Mouse (Mus musculus) gastrocnemius, adult 2 months (tissue): ENCODE measurements around the gene Arhgap27. TPM values are rescaled to one million over a fixed set of nuclear protein-coding genes. Genes with fewer than 3 reads are reported as not detected.

Source experiments
- DNase-seq: peaks from one replicate; pipeline ENCODE4 v3.0.0; 2022
- H3K27ac ChIP-seq: fragments of 200-600 bp; 2 replicates; pipeline ENCODE4 v1.8.1; 2022; ENCODE audit warnings: mild to moderate bottlenecking
- H3K4me3 ChIP-seq: fragments of 200-600 bp; 2 replicates; pipeline ENCODE4 v1.8.1; 2022; ENCODE audit warnings: mild to moderate bottlenecking, moderate library complexity
- CTCF ChIP-seq: fragments of 200-600 bp; IDR thresholded peaks from 2 replicates; pipeline ENCODE4 v1.8.1; 2022; ENCODE audit warnings: antibody characterized with exemption, mild to moderate bottlenecking, moderate library complexity
- intact Hi-C: fragments of 180-260 bp; cut with DNase I; formaldehyde crosslinking; loops from one replicate; pipeline ENCODE4 v1.15.1; 2025
- total RNA-seq, 2 experiments: library from RNA; stranded (reverse); gene quantifications; 2 replicates each; pipeline ENCODE4 v1.2.3; 2021

The Arhgap27 gene
- total RNA-seq, 2 experiments from 2014 or later: 6.0 to 8.8 TPM

GRCm38 (mm10) chr11:103346657-103347056, 16.8 kb downstream of the Arhgap27 start:
- peak; percentile 71 for DNase-seq
- intact Hi-C loops: no loop called here
- Histone ChIP-seq H3K4me3 (no peak overlapping the region), H3K27ac (peak overlapping the region; percentile 68)
- no peak for TF ChIP-seq CTCF

GRCm38 (mm10) chr11:103346236-103346635, 17.3 kb downstream of the Arhgap27 start:
- intact Hi-C loops: no loop called here
- TF ChIP-seq CTCF: no peak
- H3K27ac ChIP-seq: peak overlapping the region; percentile 68

DNA sequence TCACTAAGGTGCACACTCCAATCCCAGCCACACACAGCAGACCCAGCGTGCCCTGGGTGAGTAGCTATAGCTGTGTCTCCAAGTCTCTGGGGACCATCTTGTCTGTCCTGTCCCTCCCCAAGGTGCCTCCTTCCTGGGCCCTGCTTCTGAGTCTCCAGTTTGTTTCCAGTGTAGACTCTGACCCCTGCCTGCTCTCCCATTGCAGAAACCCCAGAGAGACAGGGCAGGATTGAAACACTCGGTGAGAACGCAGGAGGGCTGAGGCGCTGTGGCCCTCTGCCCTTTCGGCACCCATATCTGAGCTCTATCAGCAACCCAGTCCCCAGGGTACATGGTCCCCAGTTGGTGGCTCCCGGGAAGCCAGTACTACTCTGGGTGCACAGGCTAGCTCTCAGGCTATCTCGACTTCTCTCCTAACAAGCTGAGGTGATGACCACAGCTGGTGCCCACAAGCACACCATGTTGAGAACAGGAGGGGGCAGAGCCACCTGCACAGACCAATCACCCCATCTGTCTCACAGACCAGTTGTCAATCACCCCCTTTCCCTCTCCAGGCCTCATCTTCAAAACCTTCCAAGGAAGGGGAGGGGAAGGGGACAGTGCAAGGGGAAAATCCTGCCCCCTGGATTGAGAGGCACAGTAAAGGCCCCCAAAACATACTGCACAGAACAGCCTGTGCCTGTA, 17.9 kb downstream of the Arhgap27 start:
- H3K4me3 ChIP-seq: no peak overlapping the region
- intact Hi-C loops: no loop called here
- peak overlapping the region; percentile 31; the same call in 1 of the 2 replicates for H3K27ac ChIP-seq
- no peak for DNase-seq
- no peak for TF ChIP-seq CTCF

More at GRCm38 (mm10) chr11:103346236-103346635, 17.3 kb downstream of the Arhgap27 start:
- no peak for DNase-seq
- H3K4me3 ChIP-seq: no peak overlapping the region

DNA sequence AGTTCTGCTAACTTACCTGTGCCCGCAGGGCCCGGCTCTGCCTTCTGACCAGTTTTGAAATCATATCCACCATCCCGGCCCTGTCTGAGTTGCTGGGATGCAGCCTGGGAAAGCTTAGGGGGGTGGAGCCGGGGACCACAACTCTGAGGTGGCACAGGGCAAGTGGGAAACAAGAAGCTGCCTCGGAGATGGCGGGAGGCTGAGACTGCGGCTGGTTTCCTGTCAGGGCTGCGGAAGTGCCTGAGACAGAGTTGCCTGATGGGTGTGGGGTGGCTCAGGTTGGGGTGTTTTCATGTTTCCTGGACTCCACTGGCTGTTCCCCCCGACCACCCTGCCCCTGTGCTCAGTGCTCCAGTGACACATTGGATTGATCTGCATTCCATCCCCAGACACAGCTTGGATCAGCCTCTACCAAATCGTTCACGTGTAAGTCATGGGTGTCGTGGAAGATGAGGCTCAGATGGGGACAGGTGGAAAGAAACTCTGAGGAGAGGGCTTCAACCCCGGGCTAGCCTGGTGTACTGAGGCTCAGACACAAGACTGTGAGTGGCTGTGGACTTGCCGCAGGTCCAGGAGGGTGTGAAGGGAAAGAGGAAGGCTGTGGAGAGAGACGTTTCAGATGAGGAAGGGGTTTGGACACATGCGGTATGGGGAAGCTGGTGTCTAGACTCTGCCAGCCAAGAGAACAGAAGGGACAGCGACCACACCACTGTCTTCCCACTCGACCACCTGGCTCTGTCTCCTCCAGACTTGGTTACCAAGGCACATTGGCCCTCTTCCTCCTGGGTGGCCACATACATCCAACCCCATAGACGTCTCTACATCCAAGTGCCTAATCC, 18.8 kb downstream of the Arhgap27 start:
- intact Hi-C loops: no loop called here
- H3K27ac ChIP-seq: no peak overlapping the region
- no peak for DNase-seq
- no peak for TF ChIP-seq CTCF
- no peak overlapping the region for H3K4me3 ChIP-seq

- TF ChIP-seq CTCF: no peak
- intact Hi-C loops: no loop called here
- no peak for DNase-seq
Observed at GRCm38 (mm10) chr11:103343881-103344280, 19.6 kb downstream of the Arhgap27 start.

DNA sequence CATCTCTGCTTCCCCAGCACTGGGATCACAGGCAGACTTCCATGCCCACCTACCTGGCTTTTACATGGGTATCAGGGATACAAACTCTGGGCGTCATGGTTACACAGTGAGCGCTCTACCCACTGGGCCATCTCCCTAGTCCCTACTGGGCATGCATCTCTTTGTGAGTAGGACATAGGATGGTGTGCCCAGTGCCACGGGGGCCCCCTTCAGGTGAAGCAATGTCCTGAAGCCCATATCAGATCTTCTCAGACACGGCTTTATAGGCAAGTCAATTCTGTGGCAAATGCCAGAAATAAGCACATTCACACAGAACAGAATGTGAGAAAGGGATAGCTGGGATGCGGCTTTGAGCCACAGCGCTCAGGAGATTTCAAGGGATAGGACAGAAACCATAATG, 20.4 kb downstream of the Arhgap27 start:
- no peak for DNase-seq
- no peak overlapping the region for H3K27ac ChIP-seq

More at GRCm38 (mm10) chr11:103343881-103344280, 19.6 kb downstream of the Arhgap27 start:
- H3K4me3 ChIP-seq: no peak overlapping the region
- H3K27ac ChIP-seq: no peak overlapping the region

GRCm38 (mm10) chr11:103340677-103341076, 22.8 kb downstream of the Arhgap27 start:
- DNase-seq: no peak
- TF ChIP-seq CTCF: no peak
- Histone ChIP-seq H3K4me3 (no peak overlapping the region), H3K27ac (no peak overlapping the region)
- intact Hi-C loops: no loop called here

More for the DNA sequence above, 20.4 kb downstream of the Arhgap27 start:
- no peak for TF ChIP-seq CTCF
- H3K4me3 ChIP-seq: no peak overlapping the region
- intact Hi-C loops: no loop called here

DNA sequence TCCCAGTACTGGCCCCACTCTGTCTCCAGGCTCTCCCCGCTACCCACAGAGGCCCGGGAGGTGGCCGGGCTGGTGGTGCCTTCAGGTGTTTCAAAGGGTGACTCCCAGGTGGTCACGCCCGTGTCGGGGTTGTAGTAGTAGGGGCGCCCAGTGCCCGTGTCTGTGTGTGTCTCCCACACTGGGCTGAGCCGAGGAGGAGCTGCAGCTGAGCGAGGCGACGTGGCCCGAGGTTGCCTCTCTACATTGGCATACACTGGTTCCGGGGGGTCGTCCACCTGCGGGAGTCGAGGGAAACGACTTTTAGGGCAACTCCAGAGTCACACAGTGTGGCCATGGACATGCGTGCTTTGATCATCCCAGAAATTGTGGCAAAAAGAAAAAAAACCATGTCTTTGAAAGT, 23.4 kb downstream of the Arhgap27 start:
- Histone ChIP-seq H3K27ac (no peak overlapping the region), H3K4me3 (no peak overlapping the region)
- no peak for DNase-seq
- intact Hi-C loops: no loop called here
- TF ChIP-seq CTCF: no peak

DNA sequence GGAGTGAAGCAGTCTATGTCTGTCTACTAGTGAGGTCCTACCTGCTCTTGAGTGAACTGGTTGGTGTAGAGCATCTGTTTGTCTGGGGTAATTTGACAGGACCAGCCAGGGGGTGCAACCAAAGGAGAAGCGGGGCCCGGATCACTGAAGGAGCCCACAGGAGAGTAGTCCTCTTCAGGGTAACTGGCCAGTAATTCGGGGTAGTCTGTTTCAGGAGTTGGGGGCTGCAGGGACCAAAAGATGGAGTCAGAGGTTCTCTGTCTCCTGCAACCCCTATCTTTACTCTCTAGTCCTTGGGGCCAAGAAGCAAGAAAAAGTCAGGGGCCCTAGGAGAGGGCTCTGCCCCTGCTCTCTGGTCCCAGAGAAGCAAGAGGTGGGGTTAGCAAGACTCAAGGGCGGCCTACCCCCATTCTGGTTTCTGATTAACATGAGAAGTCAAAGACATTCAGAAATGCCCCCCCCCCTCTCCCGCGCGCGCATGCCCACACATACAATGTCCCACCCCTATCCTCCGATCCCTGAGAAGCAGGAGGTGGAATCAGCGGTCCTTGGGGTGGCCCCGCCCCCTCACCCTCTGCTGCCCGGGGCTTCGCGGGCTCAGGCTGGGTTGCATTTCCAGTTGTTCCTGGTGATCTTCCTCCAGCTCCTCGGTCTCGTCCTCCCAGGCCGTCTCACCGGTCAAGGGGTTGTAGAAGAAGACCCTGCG, 23.9 kb downstream of the Arhgap27 start:
- Histone ChIP-seq H3K4me3 (no peak overlapping the region), H3K27ac (no peak overlapping the region)
- TF ChIP-seq CTCF: no peak
- intact Hi-C loops: no loop called here
- DNase-seq: no peak

- intact Hi-C loops: no loop called here
Observed at GRCm38 (mm10) chr11:103338671-103339070, 24.8 kb downstream of the Arhgap27 start.

DNA sequence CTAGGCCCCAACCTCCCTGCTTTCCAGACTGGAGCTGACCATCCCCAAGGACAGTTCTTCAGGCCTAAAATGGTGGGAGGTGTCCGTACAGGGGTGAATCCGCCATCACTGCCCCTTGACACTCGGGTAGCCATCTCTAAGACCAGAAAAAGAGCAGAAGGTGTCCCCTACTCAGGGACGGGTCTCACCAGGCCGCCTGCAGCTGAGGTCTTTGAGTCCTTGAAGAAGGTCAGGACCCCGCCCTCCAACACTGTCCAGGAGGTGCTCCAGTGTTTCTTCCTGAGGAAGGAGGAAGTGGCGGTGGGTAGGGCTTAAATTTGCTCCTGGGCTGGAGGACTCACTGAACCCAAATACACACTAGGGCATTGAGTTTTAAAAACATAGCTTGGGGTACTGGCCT, 25.4 kb downstream of the Arhgap27 start:
- intact Hi-C loops: no loop called here
- no peak for DNase-seq
- TF ChIP-seq CTCF: no peak
- Histone ChIP-seq H3K27ac (no peak overlapping the region), H3K4me3 (no peak overlapping the region)

More at GRCm38 (mm10) chr11:103338671-103339070, 24.8 kb downstream of the Arhgap27 start:
- Histone ChIP-seq H3K27ac (no peak overlapping the region), H3K4me3 (no peak overlapping the region)
- DNase-seq: no peak
- TF ChIP-seq CTCF: no peak

DNA sequence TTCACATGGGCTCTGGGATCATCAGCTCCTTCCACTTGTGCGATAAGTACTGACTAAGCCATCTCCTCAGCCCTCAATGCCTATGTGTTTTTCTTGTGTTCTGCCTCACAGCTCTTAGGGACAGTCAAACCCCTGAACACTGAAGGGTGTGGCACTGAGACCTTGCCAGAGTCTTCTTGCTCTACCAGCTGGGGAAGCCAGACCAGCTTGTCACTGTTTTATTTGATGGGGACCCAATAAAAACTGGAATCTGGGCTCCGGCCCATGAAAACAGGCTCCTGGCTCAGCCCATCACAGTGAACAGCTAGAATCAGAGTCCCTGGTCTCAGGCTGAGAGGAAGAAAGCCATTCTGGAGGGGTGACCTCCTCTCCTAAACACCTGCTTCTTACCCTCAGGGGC, 26.3 kb downstream of the Arhgap27 start:
- TF ChIP-seq CTCF: no peak
- DNase-seq: no peak
- H3K27ac ChIP-seq: no peak overlapping the region; the same call in 1 of the 2 replicates
- no peak overlapping the region for H3K4me3 ChIP-seq
- intact Hi-C loops: no loop called here

DNA sequence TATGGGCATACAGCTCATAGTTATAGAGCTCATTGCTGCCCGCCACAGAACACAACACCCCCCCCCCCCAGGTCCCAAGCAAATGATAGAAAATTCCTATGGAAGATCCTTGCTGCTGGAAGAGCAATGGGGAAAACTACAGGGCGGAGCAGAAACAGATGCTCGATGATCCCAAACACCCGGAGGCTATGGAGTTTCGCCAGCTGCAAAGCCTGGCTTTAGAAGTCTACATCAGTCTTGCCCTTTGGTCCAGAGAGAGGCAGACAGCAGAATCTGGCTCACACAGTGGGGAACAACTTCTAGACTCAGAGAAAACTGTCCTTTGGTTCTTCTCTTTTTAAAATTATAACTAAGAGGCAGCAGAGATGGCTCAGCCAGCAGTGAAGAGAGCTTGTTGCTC, 27.9 kb downstream of the Arhgap27 start:
- Histone ChIP-seq H3K27ac (no peak overlapping the region), H3K4me3 (no peak overlapping the region)
- no peak for DNase-seq
- intact Hi-C loops: no loop called here
- TF ChIP-seq CTCF: no peak
